Mouse (Mus musculus) heart, adult 8-10 months (tissue): ENCODE data around the gene Gcnt4. TPM values are rescaled to one million over a fixed set of nuclear protein-coding genes. Genes with fewer than 3 reads are reported as not detected.

Experiments used
- DNase-seq: peaks from one replicate; pipeline ENCODE4 v3.0.0; 2022; ENCODE audit warnings: low spot score
- total RNA-seq, 4 experiments: library from RNA; stranded (reverse); gene quantifications; 2 replicates each; pipeline ENCODE4 v1.2.4; 2022

The Gcnt4 gene
- total RNA-seq, 4 experiments from 2014 or later = 0.06 to 0.11 (median 0.08) TPM

DNA sequence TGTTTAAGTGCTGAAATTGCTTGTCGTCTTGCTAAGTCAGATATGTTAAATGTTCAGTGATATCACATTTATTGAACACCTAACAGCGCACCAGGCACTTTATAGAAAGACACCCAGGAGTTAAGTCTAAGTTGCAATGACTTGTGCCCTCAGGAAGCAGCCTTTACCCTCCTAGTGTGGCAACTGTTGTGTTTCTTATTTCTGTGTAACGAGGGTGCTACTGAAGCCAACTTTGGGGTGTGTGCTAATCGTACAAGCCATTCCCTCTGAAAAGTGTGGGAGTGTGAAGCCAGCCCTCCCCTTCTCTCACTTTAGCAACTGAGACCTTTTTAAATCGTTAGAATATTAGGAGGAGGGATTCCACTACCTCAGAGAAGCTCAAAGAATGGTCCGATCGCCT is 23.2 kb downstream of the Gcnt4 start:
- no peak for DNase-seq

DNA sequence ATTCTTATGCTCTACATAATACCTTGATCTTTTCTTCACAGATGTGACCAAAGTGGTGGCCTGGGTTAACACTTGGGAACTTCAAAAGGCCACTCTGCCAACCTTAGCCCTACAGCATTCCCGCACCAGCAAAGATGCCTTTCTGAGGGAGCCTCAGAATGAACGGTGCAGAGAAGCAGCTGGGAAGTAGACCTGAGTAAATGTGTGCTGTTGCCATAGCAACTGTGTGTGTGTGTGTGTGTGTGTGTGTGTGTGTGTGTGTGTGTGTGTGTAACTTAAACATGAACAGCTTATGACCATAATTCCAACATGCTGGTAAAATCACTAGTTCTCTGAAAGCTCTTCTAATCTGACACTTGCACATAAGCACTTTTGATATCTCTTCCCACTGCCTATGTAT is 27.4 kb downstream of the Gcnt4 start:
- DNase-seq = no peak

DNA sequence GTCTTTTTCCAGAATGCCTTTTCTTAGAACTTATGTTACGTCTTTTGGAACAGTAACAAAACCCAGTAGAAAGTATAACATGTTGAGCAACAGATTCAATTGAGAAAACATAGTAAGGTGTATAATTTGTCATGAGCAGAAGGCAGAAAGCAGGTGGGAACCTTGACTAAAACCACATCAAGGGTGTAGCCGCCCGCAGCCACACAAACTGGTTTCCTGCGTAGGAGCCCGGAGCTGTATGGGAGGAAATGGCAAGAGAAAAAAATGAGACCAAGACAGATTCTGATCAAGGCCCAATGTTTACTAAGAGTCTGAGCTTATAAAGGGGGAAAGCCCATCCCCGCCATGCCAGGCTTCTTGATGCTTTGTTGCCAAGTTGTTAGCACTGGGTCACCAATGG is 32.0 kb downstream of the Gcnt4 start:
- DNase-seq = no peak

DNA sequence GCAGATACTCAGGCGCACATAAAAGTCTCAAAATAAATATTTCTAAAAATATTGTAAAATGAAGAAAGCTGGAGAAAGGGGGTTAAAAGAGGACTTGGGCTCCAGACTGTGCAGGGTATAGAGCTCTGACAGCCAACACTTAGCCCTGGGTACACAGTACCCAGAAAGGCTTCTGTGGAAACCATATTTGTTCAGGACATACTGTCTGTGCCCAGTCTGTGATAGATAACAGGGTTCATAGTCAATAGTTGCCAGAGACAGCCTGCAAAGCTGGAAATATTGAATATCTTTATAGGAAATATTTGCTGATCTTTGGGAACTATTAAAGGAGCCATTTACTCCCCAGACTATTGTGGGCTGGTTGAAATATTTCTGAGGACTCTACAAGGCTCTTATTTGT is 35.5 kb downstream of the Gcnt4 start:
- DNase-seq = no peak

DNA sequence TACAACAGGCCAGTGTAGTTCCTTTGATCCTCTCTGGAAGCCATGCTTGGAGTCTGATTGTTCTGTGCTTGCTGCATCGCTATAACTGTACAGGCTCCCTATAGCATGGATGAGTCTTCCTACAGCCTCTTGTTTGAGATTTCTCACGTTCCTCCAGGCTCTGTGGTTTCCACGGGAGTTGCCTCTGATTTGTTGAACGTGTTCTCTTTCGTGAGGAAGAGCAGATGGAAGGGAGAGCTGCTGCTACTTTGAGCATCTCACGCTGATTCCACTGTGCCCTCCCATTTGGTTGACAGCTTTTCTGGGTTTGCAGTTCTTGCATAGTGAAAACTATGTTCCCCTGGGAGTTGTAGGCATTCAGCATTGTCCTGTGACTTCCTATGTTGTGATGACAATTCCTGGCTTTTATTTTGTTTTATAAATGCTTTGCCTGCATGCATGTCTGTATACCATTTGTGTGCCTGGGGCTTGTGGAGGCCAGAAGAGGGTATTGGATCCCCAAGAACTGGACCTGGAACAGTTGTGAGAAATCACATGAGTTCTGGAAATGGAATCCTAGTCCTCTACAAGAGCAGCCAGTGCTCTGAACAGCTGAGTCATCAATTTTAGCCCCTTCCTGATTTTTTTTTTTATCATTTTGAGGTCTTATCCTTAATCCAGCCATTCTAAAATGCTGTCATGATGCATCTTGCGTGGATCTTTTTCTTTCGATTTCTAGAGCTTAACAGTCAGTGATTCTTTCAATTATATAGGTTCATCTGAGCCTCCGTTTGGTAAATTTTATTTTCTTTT is 37.1 kb downstream of the Gcnt4 start:
- no peak for DNase-seq

DNA sequence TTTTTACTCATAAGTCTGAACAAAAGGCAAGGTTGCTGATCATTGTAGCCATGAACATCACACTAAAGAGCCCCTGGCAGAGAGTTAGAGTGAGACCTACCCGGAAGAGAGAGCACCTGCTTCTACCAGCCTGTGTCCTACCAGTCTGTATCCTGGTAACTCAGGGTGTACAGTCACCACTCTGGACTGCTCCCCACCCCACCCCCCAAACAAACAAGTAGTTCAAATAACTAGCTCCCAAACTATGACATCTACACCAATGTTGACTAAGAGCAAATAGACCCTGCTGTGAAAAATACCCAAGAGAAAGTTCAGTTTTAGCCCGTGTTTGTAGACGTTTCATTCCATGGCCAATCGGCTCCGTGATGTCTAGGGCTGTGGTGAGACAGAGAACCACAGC is 38.3 kb downstream of the Gcnt4 start:
- DNase-seq = no peak

DNA sequence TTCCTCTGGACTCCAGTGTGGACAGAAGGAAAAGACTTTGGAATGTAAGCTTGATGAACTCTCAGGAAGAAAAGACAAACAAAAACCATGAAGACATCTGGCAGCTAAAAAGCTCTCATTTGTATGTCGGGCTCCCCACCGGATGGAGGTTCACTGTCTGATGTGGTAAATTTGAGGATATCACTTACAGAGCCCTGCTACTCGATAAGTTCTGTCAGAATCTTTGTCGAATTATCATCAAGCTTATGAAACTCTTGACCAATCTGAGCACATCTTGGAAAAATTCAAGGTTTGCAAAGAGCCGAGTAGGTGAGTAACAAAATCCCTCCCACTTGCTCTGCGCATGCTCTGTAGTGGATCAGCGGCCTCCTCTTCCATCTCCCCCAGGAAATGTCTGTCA is 40.5 kb downstream of the Gcnt4 start:
- DNase-seq = no peak

DNA sequence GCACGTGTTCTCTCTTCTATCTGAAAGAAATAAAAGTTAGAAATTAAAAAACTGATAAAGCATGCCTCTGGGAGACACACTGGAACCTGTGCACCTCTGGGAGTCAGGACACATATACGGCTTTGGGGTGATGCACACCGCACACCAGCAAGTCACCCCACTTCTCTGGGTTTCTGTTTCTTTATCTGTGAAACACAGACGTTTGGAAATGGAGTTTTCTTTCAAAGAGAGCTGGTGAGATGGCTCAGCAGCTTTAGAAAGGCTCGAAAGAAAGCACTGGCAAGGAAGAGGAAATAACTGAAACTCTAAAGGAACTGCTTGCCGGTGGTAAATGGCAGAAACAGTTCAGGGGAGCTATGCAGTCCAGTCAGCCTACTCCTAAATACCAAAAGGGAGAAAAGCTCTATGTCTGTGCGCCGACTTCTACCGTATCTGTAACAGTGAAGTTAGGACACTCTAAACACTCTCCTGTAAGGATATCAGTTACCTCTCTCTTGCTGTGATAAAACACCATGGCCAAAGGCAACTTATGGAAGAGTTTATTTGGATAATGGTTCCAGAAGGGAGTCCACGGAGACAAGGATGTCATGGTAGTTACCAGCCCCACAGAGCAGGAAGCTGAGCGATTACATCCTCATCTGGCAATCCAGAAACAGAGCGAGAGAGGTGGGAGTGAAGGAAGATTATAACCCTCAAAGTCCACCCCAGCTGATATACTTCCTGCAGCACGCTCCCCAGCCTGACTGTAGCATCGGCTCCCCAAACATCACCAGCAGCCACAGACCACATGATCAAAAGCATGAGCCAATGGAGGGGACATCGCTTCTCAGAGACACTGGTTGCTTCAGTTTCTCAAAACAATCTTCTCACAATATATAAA is 42.0 kb downstream of the Gcnt4 start:
- DNase-seq = no peak

DNA sequence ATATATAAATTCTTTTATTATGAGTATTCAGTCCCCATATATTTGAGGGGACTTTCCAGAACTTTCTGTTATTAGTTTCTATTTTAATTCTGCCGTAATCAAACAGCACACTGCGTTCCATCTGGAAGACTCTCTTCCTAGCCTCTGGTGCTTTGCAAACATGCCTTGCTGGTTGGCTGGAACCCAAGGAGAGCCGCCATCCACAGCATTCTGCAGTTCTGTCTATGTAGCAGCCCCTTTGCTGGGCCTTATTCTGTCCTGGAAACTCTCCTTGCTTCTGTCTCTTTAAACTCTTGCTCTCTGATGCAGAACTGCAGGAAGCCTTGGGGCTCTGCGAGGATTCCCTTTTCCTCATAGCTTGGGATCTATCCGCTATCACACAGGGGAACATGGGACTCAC is 42.6 kb downstream of the Gcnt4 start:
- DNase-seq = no peak

DNA sequence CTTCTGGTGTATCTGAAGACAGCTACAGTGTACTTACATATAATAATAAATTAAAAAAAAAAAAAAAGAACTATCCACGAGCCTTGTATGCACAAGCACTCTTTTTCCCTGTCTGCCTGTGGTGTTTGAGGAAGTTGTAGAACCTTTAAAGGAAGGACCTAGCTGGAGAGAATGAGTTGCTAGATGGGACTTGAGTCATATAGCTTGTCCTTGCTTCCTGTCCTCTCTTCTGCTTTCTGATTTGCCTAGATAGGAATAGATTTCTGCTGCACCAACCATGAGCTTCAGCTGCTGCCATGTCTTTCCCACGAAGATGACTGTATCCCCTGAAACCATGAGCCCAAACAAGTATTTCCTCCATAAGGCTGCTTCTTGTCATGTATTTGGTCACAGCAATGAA is 43.3 kb downstream of the Gcnt4 start:
- no peak for DNase-seq

DNA sequence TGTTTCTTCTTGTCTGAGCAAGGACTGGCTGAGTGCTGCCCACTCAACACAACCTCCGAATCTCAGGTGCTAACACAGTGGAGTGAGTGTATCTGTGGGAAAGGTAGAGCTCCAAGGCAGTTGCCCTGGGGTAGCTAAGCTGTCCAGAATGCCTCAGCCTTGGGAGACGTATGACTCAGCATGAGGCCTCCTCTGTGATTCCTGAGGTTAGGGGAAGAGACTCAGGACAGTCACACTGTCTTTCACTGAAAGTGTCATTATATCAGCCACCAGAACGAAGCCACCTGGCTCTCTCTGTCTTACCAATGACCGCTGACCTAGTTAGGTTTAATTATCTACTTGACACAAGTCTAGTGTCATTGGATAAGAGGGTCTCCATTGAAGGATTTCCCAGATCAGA is 46.6 kb downstream of the Gcnt4 start:
- no peak for DNase-seq

DNA sequence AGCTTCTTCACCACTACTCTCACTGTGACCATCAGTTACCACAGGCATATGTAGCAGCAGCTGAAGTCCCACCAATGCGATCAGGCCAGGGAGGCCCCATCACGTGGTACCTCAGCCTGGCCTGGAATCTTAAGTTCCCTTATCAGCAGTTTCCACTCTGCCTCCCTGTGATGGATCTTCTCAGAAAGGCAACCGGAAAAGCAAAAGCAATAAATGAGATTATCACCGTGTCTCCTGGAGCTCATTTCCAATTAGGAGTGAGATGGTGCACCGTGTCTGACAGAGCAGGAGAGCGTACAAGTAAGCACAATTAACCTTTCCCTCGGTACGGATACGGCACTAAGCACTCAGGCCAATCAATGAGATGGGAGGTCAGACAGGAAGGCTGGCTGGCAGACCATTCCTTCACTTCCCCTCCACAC is 47.4 kb downstream of the Gcnt4 start:
- no peak for DNase-seq

DNA sequence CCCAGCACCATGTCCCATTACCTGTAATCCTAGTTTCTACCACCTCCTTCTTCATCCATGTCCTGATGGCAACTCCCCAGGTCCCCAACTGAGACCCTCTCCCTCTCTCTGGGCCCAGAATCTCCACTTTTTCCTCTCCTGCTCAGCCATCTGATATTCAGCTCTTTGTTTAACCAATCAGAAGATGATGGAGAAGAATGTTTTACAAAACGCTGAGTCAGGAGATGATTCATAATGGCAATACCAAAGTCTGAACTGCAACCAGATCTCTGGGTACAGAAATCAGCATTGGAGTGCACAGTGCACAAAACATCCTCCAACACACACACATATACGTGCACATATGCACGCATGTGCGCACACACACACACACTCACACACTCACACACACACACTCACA is 48.8 kb downstream of the Gcnt4 start:
- DNase-seq = no peak

DNA sequence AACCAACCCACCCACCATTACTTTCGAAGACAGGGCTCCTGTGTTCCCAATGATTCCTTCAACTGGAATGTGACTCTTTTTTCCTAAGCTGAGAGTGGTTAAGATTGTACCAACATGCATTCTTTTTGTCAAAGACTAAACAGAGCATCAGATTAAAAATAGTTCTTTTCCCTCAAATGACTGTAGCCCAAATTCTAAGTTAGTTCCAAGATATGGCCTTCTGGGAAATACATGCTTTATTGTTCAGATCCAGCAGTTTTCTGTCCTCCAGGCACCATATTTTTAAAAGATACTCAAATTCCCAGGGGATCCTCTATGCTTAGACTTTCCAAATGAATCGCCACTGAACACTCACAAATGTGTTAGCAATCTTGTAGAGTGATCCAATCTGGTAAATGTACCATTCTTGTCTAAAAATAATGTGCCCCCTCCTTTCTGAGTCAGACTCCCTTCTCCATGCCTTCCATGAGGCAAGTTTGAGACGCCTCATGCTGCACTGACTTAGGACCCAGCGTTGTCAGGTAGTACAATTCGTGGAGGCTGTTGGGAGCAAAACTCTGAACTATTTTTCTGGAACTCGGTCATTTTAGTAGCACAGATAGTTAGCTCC is 52.6 kb downstream of the Gcnt4 start:
- no peak for DNase-seq

DNA sequence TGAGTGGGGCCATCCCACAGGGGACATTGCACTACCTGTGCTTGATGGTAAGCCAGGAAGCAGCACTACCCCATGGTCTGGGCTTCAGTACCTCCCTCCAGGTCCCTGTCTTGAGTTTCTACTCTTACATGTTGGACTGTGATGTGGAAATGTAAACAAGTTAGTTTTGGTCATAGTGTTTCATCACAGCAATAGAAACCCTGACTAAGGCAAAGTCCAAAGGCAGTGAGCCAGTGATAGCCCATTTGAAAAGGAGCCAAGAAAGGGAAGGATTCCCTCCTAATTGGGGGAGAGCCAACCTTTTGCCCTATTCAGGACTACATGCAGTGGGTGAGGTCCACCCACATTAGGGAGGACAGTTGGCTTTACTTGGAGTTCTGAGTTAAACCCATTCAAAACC is 56.1 kb downstream of the Gcnt4 start:
- DNase-seq = no peak

DNA sequence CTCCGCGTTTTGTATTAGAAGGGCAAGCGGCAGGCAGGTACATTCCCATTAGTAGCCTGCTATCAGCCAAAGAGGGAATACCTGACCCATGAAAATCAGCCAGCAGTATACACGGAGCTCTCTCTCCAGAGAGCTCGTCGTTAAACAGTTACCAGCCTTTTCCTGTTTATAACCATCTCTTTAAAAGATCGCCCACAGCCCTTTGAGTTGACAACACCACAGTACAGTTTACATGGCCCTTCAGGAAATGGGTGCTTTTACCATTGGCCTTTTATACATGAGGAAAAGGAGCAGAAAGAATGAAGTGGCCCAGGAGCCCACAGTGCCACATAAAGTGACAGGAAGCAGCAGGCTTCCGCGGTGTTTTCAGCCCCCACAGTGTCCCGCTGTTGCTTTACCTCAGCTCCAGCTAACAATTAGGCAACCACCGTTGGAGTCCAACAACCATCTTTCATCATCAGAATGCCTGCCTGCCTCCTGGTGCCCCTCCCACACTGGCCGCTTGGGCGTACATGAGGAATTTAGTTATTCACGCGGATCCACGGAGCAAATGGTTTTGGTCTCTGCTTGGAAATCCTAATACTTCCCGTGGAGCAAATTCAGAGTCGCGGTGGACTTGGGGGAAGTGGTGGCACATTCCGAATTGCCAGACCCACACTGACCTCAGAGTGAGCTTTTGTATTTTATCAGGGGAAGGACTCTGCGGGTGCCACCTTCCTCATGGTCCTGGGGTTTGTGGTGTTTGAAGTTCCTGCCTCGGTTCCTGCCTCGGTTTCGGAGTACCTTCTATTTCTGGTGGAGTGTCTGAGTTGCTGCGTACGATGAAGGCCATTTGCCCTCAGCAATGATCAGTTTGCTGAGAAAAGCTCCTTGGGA is 59.0 kb downstream of the Gcnt4 start:
- DNase-seq = no peak

DNA sequence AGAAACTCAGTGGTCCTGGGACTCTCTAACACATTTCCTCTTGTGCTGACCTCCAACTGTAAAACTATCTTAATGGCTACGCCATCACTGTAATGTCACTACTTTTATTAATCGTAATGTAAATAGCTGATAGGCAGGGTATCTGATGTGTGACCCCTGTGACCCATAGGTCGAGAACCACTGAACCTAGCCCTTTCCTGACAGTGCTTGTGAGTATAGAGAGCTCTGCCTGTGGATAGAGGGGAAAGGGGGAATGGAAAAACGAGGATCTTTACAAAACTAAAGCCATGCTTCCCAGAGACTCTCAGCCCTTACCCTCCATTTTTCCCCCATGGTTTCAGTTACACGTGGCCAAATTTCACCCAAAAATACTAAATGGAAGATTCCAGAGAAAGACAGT is 60.2 kb downstream of the Gcnt4 start:
- no peak for DNase-seq

DNA sequence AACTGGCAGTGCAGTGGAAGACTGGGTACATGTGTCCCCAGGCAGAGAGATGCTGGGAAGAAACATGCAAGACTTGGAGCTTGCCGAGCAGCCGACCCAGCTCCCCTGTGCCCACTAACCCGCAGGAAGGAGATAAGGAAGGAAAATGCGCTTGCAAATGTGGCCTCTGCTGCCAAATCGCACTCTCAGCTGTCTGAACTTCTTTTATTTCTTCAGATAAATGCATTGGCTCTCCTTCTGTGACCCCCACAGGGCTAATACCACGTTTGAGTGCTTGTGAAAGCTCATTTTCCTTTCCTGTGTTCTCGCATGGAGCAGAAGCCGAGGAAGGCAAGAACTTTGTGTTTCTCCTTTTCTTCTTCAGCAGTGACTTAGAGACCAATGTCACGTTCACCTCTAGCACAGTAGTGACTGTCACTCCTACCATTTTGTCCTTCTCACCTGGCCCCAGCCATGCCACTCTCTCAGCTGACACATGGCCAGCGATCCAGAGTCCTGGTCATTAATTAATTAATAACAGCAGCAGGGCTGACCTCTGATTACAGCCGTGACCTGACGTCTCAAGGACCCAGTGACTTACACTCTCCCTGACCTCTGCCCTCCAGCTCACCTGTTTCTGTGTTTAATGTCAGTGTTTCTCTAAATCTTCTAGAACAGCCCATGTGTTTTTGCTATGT is 61.2 kb downstream of the Gcnt4 start:
- no peak for DNase-seq

DNA sequence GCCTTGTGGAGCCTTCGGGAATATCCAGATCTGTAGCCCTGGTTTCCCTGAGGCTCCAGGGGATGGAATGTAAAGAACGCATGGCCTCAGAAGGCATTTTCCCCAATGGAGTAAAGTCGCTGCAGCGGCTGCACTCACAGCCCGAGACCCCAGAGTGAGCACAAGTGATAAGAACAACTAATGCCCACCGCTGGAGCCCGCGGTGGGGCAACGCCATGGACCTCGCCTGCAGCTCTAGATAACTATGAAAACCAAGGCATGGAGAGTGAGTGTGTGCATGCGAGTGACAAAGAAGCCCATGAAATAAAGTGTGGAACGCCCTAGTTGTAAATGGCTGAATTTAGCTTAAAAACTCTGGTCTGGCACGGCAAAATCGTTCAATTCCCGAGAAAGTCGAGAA is 64.6 kb downstream of the Gcnt4 start:
- no peak for DNase-seq

DNA sequence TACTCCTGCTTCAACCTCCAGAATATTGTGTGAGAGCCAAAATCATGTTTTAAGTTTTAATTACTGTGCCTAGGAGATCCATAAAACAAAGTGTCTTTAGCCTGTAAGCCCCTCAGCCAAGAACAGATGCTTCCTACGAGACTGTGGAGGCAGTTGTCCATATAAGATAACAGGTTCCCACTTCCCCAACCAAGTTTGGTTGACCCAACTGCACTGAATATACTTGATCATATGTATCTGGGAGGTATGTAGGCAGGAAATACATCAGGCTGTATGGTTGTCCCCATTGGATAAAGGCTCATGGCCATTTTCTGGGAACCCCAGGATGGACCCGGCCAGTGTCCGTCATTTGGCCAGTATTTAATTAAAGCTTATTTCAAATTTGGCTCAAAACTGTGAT is 65.6 kb downstream of the Gcnt4 start:
- no peak for DNase-seq
